Mouse (Mus musculus) midbrain, postnatal 0 days (tissue): ENCODE results near the gene Rbms1. TPM values are rescaled to one million over a fixed set of nuclear protein-coding genes. Genes with fewer than 3 reads are reported as not detected.

Source experiments
- ATAC-seq: fragments of 200-750 bp; cut with Nextera tagmentation; 2 replicates; pipeline ENCODE4 v1.8.0; 2017; ENCODE audit warnings: moderate number of reproducible peaks, mild to moderate bottlenecking, moderate TSS enrichment, moderate library complexity; ENCODE audit not compliant: low FRiP score
- DNase-seq: peaks from one replicate; pipeline ENCODE4 v3.0.0-alpha.2; 2015; ENCODE audit warnings: low spot score
- H3K27ac ChIP-seq: fragments of 300-500 bp; sonication (generic); 2 replicates; pipeline ENCODE4 v1.5.1; 2014; ENCODE audit warnings: low read depth, mild to moderate bottlenecking, low read length, mixed read lengths
- H3K27me3 ChIP-seq: fragments of 300-500 bp; sonication (generic); 2 replicates; pipeline ENCODE4 v1.6.1; 2014; ENCODE audit warnings: low read length, control low read depth, mixed read lengths; ENCODE audit not compliant: insufficient read depth
- H3K36me3 ChIP-seq: fragments of 300-500 bp; sonication (generic); 2 replicates; pipeline ENCODE4 v1.6.1; 2014; ENCODE audit warnings: low read length, control low read depth, mixed read lengths; ENCODE audit not compliant: insufficient read depth
- H3K4me1 ChIP-seq: fragments of 300-500 bp; sonication (generic); 2 replicates; pipeline ENCODE4 v1.6.1; 2014; ENCODE audit warnings: mild to moderate bottlenecking, control low read depth, antibody characterized with exemption, low read length, mixed read lengths; ENCODE audit not compliant: insufficient read depth
- H3K4me2 ChIP-seq: fragments of 300-500 bp; sonication (generic); 2 replicates; pipeline ENCODE4 v1.6.1; 2014; ENCODE audit warnings: low read depth, mild to moderate bottlenecking, low read length, mixed read lengths; ENCODE audit not compliant: poor library complexity, severe bottlenecking
- H3K4me3 ChIP-seq: fragments of 300-500 bp; sonication (generic); 2 replicates; pipeline ENCODE4 v1.5.1; 2014; ENCODE audit warnings: low read depth, mild to moderate bottlenecking, low read length, moderate library complexity
- H3K9ac ChIP-seq: fragments of 300-500 bp; sonication (generic); replicated peaks from 2 replicates; pipeline ENCODE4 v1.6.1; 2014; ENCODE audit warnings: mild to moderate bottlenecking, low read length, moderate library complexity, mixed read lengths; ENCODE audit not compliant: poor library complexity, severe bottlenecking
- H3K9me3 ChIP-seq: fragments of 300-500 bp; sonication (generic); 2 replicates; pipeline ENCODE4 v1.6.1; 2016; ENCODE audit warnings: low read length, control low read depth
- CTCF ChIP-seq: IDR thresholded peaks from 2 replicates; pipeline ENCODE4 v1.5.1; 2016; ENCODE audit warnings: antibody characterized with exemption, mild to moderate bottlenecking
- WGBS: fragments of 180-500 bp; shearing (Covaris S2); extraction: QIAGEN DNeasy Blood & Tissue Kit; methylation state at CpG from one replicate; pipeline ENCODE4 v1.1.7; 2014; 5-methylcytosine and 5-hydroxymethylcytosine counted together
- polyA plus RNA-seq: library from polyadenylated mRNA; unstranded; fragments of >200 nt; fragmentation: Nextera tagmentation; extraction: Ambion mirVana; gene quantifications from 2 replicates; pipeline ENCODE4 v1.2.1, GENCODE M21; 2015
- total RNA-seq: library from RNA; depleted of rRNA; stranded (reverse); fragments of >200 nt; gene quantifications from 2 replicates; pipeline ENCODE4 v1.2.3, GENCODE M21; 2014

The Rbms1 gene
- total and polyA plus RNA-seq, 2 experiments from 2014 or later, result 36.2 to 40.4 TPM

DNA sequence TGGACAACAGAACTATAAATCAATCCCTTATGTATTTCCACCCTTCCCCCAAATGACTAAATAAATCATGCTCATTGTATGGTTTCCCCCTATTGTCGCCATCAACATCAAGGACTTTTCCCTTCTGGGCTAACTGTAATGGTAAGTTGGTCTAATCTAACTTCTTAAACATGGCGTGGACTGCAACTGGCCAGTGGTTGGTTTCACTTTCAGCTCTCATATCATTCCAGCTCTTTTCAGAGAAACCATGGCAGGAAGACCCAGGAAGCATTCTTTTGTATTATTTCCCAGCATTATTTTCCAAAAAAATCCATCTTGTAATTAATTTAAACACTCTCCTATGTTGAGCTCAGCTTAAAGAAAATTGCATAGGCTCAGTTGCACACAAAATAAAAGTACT lies 23.0 kb downstream of the Rbms1 start:
- ATAC-seq, result no peak
- TF ChIP-seq CTCF, result no peak
- Histone ChIP-seq H3K27ac (no peak overlapping the region), H3K9ac (no peak overlapping the region), H3K4me3 (no peak overlapping the region), H3K27me3 (no peaks in the 10 kb centered on the region), H3K9me3 (no peaks in the 10 kb centered on the region), H3K4me1 (no peaks in the 10 kb centered on the region), H3K36me3 (no peaks in the 10 kb centered on the region), H3K4me2 (no peak overlapping the region)
- DNase-seq, result no peak
- 92% methylated on average over 2 of the region's 2 CpGs for WGBS

DNA sequence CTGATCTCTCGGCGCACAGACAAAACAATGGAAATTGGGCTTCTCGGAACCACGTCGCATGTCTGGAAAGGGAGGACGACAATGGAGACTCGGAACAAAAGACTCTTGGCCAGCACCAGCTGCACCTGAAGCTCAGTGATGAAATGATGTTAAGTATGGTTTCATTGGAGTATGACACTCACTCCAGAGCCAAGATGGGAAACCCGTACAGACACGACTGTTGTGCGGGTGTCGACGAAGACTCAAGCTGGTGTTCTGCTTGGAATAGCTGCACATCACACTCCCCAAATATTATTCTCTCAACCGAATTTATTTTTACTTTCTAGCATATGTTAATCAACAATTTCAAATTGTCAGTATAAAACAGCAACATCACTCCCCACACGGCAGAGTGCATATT lies 26.1 kb downstream of the Rbms1 start:
- DNase-seq, result no peak
- no peak overlapping the region for H3K9ac ChIP-seq
- no peaks in the 10 kb centered on the region for H3K36me3 ChIP-seq
- no peaks in the 10 kb centered on the region for H3K27me3 ChIP-seq
- 87% methylated on average over 14 of the region's 14 CpGs for WGBS
- no peak for TF ChIP-seq CTCF
- H3K27ac ChIP-seq, result no peak overlapping the region
- H3K4me1 ChIP-seq, result no peaks in the 10 kb centered on the region
- H3K9me3 ChIP-seq, result no peaks in the 10 kb centered on the region
- ATAC-seq, result no peak
- no peak overlapping the region for H3K4me3 ChIP-seq
- H3K4me2 ChIP-seq, result no peak overlapping the region

DNA sequence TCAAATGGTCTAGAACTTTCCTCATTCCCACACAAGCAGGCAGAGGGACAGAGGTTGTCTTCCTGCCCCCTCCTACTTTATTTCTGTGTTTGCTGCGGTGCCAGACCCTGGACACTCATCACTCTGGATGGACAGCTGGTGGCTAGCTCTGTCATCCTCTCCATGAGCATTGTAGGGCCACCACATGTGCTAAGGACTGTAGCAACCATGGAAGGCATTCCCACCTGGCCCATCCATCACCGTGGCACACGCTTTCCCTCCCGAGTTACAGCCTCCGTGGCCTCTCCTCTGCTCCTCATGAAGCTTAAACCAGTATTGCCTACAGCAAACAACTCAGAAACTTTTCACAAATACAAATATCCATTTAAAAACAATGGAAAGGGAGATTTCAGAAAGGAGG lies 34.0 kb downstream of the Rbms1 start:
- Histone ChIP-seq H3K4me3 (no peak overlapping the region), H3K9me3 (no peaks in the 10 kb centered on the region), H3K4me1 (no peaks in the 10 kb centered on the region), H3K4me2 (no peak overlapping the region), H3K9ac (no peak overlapping the region), H3K27ac (no peak overlapping the region), H3K36me3 (no peaks in the 10 kb centered on the region), H3K27me3 (no peaks in the 10 kb centered on the region)
- TF ChIP-seq CTCF, result no peak
- WGBS, result 95% methylated on average over 5 of the region's 5 CpGs
- ATAC-seq (no peak), DNase-seq (no peak)

DNA sequence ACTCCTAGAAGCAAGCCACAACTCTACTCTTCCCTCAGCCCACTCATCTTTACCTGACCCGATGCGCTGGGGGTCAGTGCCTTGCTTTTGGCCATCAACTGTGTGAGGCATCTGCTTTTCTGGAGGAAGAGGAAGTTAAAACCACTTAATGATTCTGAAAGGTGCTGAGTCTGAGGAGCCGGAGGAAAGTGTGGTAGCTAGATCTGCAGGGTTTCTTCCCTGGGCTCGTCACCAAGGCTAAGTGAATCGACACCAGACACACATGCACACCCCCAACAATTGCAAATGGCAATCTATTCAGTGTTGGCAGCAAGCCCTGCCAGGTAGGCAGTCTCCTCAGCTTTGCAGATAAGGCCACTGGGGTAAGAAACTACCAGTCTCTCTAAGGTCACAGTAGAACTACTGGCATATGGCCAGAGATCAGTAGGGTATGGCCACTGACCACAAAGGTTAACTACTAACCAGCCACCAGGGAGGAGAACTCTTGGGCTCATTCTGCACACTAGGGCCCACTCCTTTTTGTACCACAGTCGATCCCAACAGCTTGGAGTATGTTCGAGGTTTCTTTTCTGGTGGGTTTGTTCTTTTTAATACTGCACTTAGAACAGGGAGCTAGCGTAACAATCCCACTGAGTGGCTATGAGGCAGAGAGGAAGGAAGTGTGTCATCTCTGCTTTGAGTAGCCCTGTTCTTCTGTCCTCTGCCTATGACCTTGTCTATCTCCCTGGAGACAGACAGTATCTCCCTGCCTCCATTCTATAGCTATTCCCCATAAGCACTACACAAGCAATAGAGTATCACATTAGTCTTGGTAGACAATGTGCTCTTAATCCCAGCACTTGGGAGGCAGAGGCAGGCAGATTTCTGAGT lies 34.9 kb downstream of the Rbms1 start:
- no peak for TF ChIP-seq CTCF
- ATAC-seq (no peak), DNase-seq (no peak)
- Histone ChIP-seq H3K4me3 (no peak overlapping the region), H3K27me3 (no peaks in the 10 kb centered on the region), H3K9ac (no peak overlapping the region), H3K27ac (no peak overlapping the region), H3K4me1 (no peaks in the 10 kb centered on the region), H3K36me3 (no peaks in the 10 kb centered on the region), H3K9me3 (no peaks in the 10 kb centered on the region), H3K4me2 (no peak overlapping the region)
- WGBS, result 91% methylated on average over 8 of the region's 8 CpGs

DNA sequence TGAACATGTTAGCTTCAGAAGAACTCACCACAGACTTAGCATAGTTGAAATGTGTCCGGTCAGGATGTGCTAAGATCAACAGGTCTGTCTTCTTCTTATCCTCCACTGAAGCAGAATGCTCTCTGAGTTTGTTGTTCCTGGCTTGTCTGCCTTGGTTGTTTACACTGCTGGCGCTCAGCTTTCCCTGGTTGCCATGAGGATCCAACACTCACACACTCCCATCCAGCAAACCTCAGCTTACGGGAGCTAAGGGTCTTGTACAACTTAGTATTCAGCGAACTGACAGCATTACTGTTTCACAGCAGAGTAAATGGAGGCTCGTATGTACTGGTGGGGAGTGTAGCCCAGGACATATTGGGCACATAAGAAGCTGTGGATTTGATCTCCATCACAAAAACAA lies 37.9 kb downstream of the Rbms1 start:
- no peaks in the 10 kb centered on the region for H3K27me3 ChIP-seq
- no peaks in the 10 kb centered on the region for H3K9me3 ChIP-seq
- 78% methylated on average over 5 of the region's 5 CpGs for WGBS
- H3K27ac ChIP-seq, result no peak overlapping the region
- H3K4me1 ChIP-seq, result no peaks in the 10 kb centered on the region
- no peak overlapping the region for H3K9ac ChIP-seq
- H3K4me2 ChIP-seq, result no peak overlapping the region
- no peak overlapping the region for H3K4me3 ChIP-seq
- TF ChIP-seq CTCF, result no peak
- DNase-seq (no peak), ATAC-seq (no peak)
- H3K36me3 ChIP-seq, result no peaks in the 10 kb centered on the region

DNA sequence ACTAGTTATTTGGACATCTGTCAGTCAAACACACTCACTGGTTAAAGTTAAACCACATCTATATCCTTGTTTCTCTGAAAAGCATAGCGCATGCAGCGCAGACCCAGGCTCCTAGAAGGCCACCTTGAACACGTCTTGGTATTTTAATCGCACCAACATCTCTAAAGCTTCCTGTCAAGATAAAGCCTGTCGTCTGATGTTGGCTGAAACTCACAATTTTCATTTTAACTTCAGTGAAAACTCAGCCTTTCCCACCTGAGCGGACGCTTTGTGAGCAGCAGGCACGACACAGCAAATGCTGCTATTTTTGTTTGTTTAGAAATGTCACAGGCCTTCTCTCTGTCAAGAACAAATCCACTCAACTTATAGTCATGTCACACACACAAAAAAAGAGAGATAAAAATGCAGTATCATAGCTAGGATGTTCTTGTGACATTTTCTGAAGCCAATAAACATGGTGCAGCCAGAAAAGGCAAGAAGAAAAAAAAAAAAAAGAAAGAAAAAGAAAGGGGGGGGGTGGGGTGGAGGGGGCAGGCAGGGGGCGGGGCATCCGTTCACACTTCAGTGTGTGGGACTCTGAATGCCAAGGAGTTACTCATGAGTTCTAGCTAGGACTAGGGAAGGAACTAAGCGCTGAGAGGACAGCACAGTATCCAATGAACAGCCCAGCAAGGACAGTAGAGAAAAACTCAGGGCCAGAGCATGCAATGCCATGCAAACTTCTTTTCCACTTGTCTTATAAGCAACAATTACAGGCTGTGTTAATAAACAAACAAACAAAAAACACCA lies 39.0 kb downstream of the Rbms1 start:
- Histone ChIP-seq H3K27ac (no peak overlapping the region), H3K4me3 (no peak overlapping the region), H3K9me3 (no peaks in the 10 kb centered on the region), H3K36me3 (no peaks in the 10 kb centered on the region), H3K4me2 (no peak overlapping the region), H3K4me1 (no peaks in the 10 kb centered on the region), H3K27me3 (no peaks in the 10 kb centered on the region), H3K9ac (no peak overlapping the region)
- no peak for TF ChIP-seq CTCF
- 70% methylated on average over 11 of the region's 11 CpGs for WGBS
- DNase-seq, result no peak
- no peak for ATAC-seq
